15 mouse cellular contexts compared by ENCODE assay signal in the genomic region with DNA sequence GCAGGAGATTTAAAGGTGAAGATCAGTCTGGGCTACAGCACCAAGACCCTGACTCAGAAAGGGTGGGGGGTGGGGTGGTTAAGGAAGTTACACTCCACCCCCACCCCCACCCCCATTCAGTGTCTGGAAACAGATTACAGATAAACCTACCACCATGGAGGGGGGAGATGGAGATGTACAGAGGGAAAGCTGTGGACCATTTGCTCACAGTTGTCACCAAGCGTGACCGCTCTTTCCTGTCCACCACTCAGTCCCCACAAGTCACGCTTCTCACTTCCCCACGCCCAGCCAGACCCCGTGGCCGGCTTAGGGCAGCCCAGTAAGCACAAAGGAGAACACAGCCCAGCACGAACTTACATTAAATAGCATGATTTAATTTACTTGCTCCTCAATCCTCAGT.
"Had no signal": no experiment of that assay in that cellular context is flagged by ENCODE, and none has a peak within 500 bp of the region (broad histone marks: within the 10 kb centered on the region; RNA-seq: fewer than 3 reads in every experiment).

No protein-coding gene starts in this region.

- H3K4me3 ChIP-seq: lung, embryonic 15.5 days; midbrain, embryonic 13.5 days; midbrain, embryonic 15.5 days; neural tube, embryonic 12.5 days; stomach, embryonic 15.5 days had no signal

- H3K9ac ChIP-seq: liver, postnatal 0 days; lung, embryonic 15.5 days; midbrain, embryonic 13.5 days; midbrain, embryonic 15.5 days; neural tube, embryonic 12.5 days; stomach, embryonic 15.5 days had no signal

- H3K27me3 ChIP-seq: lung, embryonic 15.5 days; midbrain, embryonic 13.5 days; midbrain, embryonic 15.5 days; neural tube, embryonic 12.5 days; stomach, embryonic 15.5 days had no signal

- ATAC-seq: liver, postnatal 0 days; lung, postnatal 0 days; midbrain, embryonic 13.5 days; midbrain, embryonic 15.5 days had no signal

- DNase-seq: liver, postnatal 0 days; lung, adult 2 months; lung, postnatal 14 days; right cerebral cortex, postnatal 14 days; thymus, adult 2 months; thymus, postnatal 25 days; thymus, postnatal 4 days had no signal

- H3K4me1 ChIP-seq: lung, embryonic 15.5 days; midbrain, embryonic 13.5 days; midbrain, embryonic 15.5 days; neural tube, embryonic 12.5 days; stomach, embryonic 15.5 days had no signal

- H3K9me3 ChIP-seq: lung, embryonic 15.5 days; midbrain, embryonic 13.5 days; midbrain, embryonic 15.5 days; neural tube, embryonic 12.5 days; stomach, embryonic 15.5 days had no signal

- H3K4me2 ChIP-seq: lung, embryonic 15.5 days; midbrain, embryonic 11.5 days; midbrain, embryonic 13.5 days; midbrain, embryonic 15.5 days; neural tube, embryonic 12.5 days; stomach, embryonic 15.5 days had no signal

- H3K27ac ChIP-seq: lung, embryonic 15.5 days; midbrain, embryonic 13.5 days; midbrain, embryonic 15.5 days; neural tube, embryonic 12.5 days; stomach, embryonic 15.5 days; stomach, postnatal 0 days had no signal
